Mouse (Mus musculus) adrenal gland (tissue): ENCODE results near the gene Osmr.

ENCODE experiments used
- intact Hi-C: fragments of 180-260 bp; cut with DNase I; formaldehyde crosslinking; loops from one replicate; pipeline ENCODE4 v1.15.1; 2025
- long read RNA-seq, 2 experiments: library from polyadenylated mRNA; unstranded; transcript quantifications; one replicate each; pipeline ENCODE4 v2.0.0; 2020; ENCODE audit warnings: borderline replicate concordance in 1 of 2; ENCODE audit not compliant: insufficient replicate concordance in 1 of 2

The Osmr gene
- long read RNA-seq, experiment 1, partial matches to known transcripts: 2 of 4 reads
- long read RNA-seq, experiment 1, other reads (novel, unspliced or antisense): 2 of 4 reads
- long read RNA-seq, experiment 2, partial matches to known transcripts: 1 of 3 reads
- long read RNA-seq, experiment 2, other reads (novel, unspliced or antisense): 2 of 3 reads

GRCm38 (mm10) chr15:6874601-6875019 lies at the start of gene Osmr:
Gene Osmr (minus strand): TSS chr15:6874969.
- intact Hi-C loops: no loop called here

- intact Hi-C loops: no loop called here
Observed at GRCm38 (mm10) chr15:6919406-6919805, 44.6 kb upstream of the Osmr start.

GRCm38 (mm10) chr15:6914163-6914562 lies 39.4 kb upstream of the Osmr start:
- intact Hi-C loops: no loop called here

- intact Hi-C loops: loop anchor here (1.0 to 10.0 kb wide), 3 partner anchors 225 to 533 kb away; no protein-coding TSS in a partner anchor
Observed at GRCm38 (mm10) chr15:6909669-6910068, 34.9 kb upstream of the Osmr start.

GRCm38 (mm10) chr15:6909084-6909483 lies 34.3 kb upstream of the Osmr start:
- intact Hi-C loops: loop anchor here (1.0 to 10.0 kb wide), 3 partner anchors 226 to 533 kb away; no protein-coding TSS in a partner anchor

GRCm38 (mm10) chr15:6908601-6909000 lies 33.8 kb upstream of the Osmr start:
- intact Hi-C loops: loop anchor here (5.0 to 10.0 kb wide), 2 partner anchors 226 to 534 kb away; no protein-coding TSS in a partner anchor

GRCm38 (mm10) chr15:6906260-6907047 lies 31.7 kb upstream of the Osmr start:
- intact Hi-C loops: loop anchor here (5.0 to 10.0 kb wide), 2 partner anchors 228 to 536 kb away; no protein-coding TSS in a partner anchor

GRCm38 (mm10) chr15:6905726-6906125 lies 31.0 kb upstream of the Osmr start:
- intact Hi-C loops: loop anchor here (5.0 to 10.0 kb wide), 2 partner anchors 229 to 537 kb away; no protein-coding TSS in a partner anchor

GRCm38 (mm10) chr15:6903286-6903975 lies 28.7 kb upstream of the Osmr start:
- intact Hi-C loops: loop anchor here (10.0 kb wide), 1 partner anchor 231 kb away; no protein-coding TSS in a partner anchor

- intact Hi-C loops: loop anchor here (10.0 kb wide), 1 partner anchor 233 kb away; no protein-coding TSS in a partner anchor
Observed at GRCm38 (mm10) chr15:6901982-6902639, 27.3 kb upstream of the Osmr start.

- intact Hi-C loops: loop anchor here (10.0 kb wide), 1 partner anchor 234 kb away; no protein-coding TSS in a partner anchor
Observed at GRCm38 (mm10) chr15:6901236-6901635, 26.5 kb upstream of the Osmr start.

- intact Hi-C loops: loop anchor here (5.0 kb wide), 1 partner anchor 42 kb away; no protein-coding TSS in a partner anchor
Observed at GRCm38 (mm10) chr15:6884260-6884659, 9.5 kb upstream of the Osmr start.

- intact Hi-C loops: loop anchor here (5.0 kb wide), 1 partner anchor 42 kb away; no protein-coding TSS in a partner anchor
Observed at GRCm38 (mm10) chr15:6883816-6884215, 9.0 kb upstream of the Osmr start.

- intact Hi-C loops: loop anchor here (5.0 kb wide), 1 partner anchor 41 kb away; no protein-coding TSS in a partner anchor
Observed at GRCm38 (mm10) chr15:6883091-6883490, 8.3 kb upstream of the Osmr start.

- intact Hi-C loops: loop anchor here (5.0 kb wide), 1 partner anchor 40 kb away; no protein-coding TSS in a partner anchor
Observed at GRCm38 (mm10) chr15:6882180-6882579, 7.4 kb upstream of the Osmr start.

GRCm38 (mm10) chr15:6881211-6881610 lies 6.4 kb upstream of the Osmr start:
- intact Hi-C loops: loop anchor here (5.0 kb wide), 1 partner anchor 39 kb away; no protein-coding TSS in a partner anchor

- intact Hi-C loops: no loop called here
Observed at GRCm38 (mm10) chr15:6873807-6874600, 765 bp downstream of the Osmr start.

GRCm38 (mm10) chr15:6873154-6873806 lies 1.5 kb downstream of the Osmr start:
- intact Hi-C loops: no loop called here
